ENCODE assay signal across 7 mouse cellular contexts in genomic region chr12:115452626-115453025, GRCm38 (mm10).
DNase-seq lines count a peak whose midpoint lies in the region; ATAC-seq and TF ChIP-seq lines count a peak whose summit lies in the region.
"Not testable (repeated sequence)": the region's sequence is repeated elsewhere in the genome, so short reads cannot be mapped to it uniquely, and the experiment has no call there.

No protein-coding gene starts in this region.

- ATAC-seq in activated CD4-positive, CD25-positive, alpha-beta regulatory T cell, adult 4 months, result peak; percentile 40
- ATAC-seq in granulocyte monocyte progenitor cell, adult 5-6 weeks (replicated peaks; ENCODE audit: poor library complexity, severe bottlenecking), result peak; percentile 73
- not testable (repeated sequence) for ATAC-seq in liver, postnatal 0 days
- ATAC-seq in neutrophil, adult 5-6 weeks (ENCODE audit: extremely low read depth, insufficient number of reproducible peaks, low FRiP score, poor library complexity, severe bottlenecking), result peak; percentile 82

- dilution Hi-C loops in CH12.LX (cut with MboI; ENCODE audit: extremely low pct_ligation_motif_present, extremely low pct_unique_long_range_greater_than_20kb, low sequenced_read_pairs), result not testable (repeated sequence)

- H3K4me3 ChIP-seq in CH12.LX (replicated peaks in 1 of 3; ENCODE audit: low read depth in 2 of 3, low read length in 2 of 3, poor library complexity in 1 of 3); liver, postnatal 0 days (ENCODE audit: low read depth, low read length): not testable (repeated sequence)

- 40% methylated on average over 3 of the region's 3 CpGs for WGBS in liver, postnatal 0 days (ENCODE audit: insufficient replicate concordance)

- H3K79me2 ChIP-seq in CH12.LX (replicated peaks; ENCODE audit: control insufficient read depth, extremely low read depth, insufficient read depth, poor library complexity, severe bottlenecking), result not testable (repeated sequence)

- not testable (repeated sequence) for TF ChIP-seq POLR2A in CH12.LX (IDR thresholded peaks at IDR 0.05; ENCODE audit: low read depth, low read length)

- not testable (repeated sequence) for H3K4me2 ChIP-seq in CH12.LX (ENCODE audit: insufficient read depth, low read depth, poor library complexity, severe bottlenecking); liver, postnatal 0 days (ENCODE audit: low read depth, low read length)

- peak in 1 of 2 experiments; percentile 48; a peak in 2 of 4 replicates for TF ChIP-seq CTCF in CH12.LX (conservative IDR thresholded peaks at IDR 0.05 in 1 of 2, IDR thresholded peaks at IDR 0.05 in 1 of 2; ENCODE audit: low read depth in 2 of 2, low read length in 2 of 2)
- peak; percentile 45 for TF ChIP-seq CTCF in liver, postnatal 0 days (IDR thresholded peaks at IDR 0.05; ENCODE audit: low read depth)

- not testable (repeated sequence) for H3K27ac ChIP-seq in CH12.LX (ENCODE audit: insufficient read depth, low read depth); liver, postnatal 0 days (ENCODE audit: low read depth)

- TF ChIP-seq RAD21 in CH12.LX (IDR thresholded peaks at IDR 0.05; ENCODE audit: low read depth, low read length), result peak; percentile 23

- not testable (repeated sequence) for H3K36me3 ChIP-seq in CH12.LX (replicated peaks in 1 of 2; ENCODE audit: control insufficient read depth in 1 of 2, insufficient read depth in 1 of 2, low read length in 1 of 2); liver, postnatal 0 days (replicated peaks; ENCODE audit: insufficient read depth, low read length)

- not testable (repeated sequence) for H3K4me1 ChIP-seq in CH12.LX (ENCODE audit: control insufficient read depth in 1 of 2, insufficient read depth in 2 of 2); liver, postnatal 0 days (ENCODE audit: insufficient read depth)

- H3K27me3 ChIP-seq in CH12.LX (replicated peaks); liver, postnatal 0 days (ENCODE audit: insufficient read depth, low read length): not testable (repeated sequence)

- H3K9me3 ChIP-seq in CH12.LX (replicated peaks; ENCODE audit: low read length); liver, postnatal 0 days (ENCODE audit: low read length): not testable (repeated sequence)

- DNase-seq in CD4-positive helper T cell, adult 2 months (ENCODE audit: low read depth, low spot score), result peak; percentile 50
- DNase-seq in CH12.LX (ENCODE audit: extremely low read depth), result peak; percentile 0
- not testable (repeated sequence) for DNase-seq in liver, postnatal 0 days
- DNase-seq in thymus, postnatal 0 days (ENCODE audit: low spot score), result peak; percentile 27

- not testable (repeated sequence) for H3K9ac ChIP-seq in CH12.LX (ENCODE audit: insufficient read depth, low read depth); liver, postnatal 0 days (replicated peaks)

- not testable (repeated sequence) for TF ChIP-seq EP300 in CH12.LX (IDR thresholded peaks at IDR 0.05; ENCODE audit: low read length); liver, postnatal 0 days (IDR thresholded peaks at IDR 0.05; ENCODE audit: low read depth)

- in situ Hi-C loops in CH12.LX (cut with MboI; ENCODE audit: low pct_ligation_motif_present, low pct_unique_long_range_greater_than_20kb, low sequenced_read_pairs), result not testable (repeated sequence)

TF ChIP-seq in CH12.LX, 34 proteins besides CTCF, POLR2A, EP300 and RAD21:
- TF ChIP-seq SMC3 (IDR thresholded peaks at IDR 0.05; ENCODE audit: low read depth, low read length), result peak; percentile 16; the same call in 1 of the 2 replicates
